Mouse (Mus musculus): Measurements from ENCODE around the gene Chrng.

DNA sequence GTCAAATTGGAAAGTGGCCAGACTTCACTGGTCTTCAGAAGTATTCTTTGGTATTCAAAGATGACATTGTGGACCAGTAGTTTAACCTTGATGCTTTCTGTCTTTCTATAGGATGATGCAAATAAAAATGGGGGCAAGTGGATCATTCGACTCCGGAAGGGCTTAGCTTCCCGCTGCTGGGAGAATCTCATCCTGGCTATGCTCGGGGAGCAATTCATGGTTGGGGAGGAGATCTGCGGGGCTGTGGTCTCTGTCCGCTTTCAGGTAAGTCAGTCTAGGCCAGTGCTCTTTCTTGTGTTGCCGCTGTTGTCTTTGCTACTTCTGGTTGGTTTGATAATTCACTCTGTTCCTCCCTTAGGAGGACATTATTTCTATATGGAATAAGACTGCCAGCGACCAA is 21.3 kb downstream of the Chrng start:
- no peak for TF ChIP-seq CTCF (IDR thresholded peaks at IDR 0.05; ENCODE audit: insufficient read depth, low read length)
- no peak for TF ChIP-seq POLR2A (IDR thresholded peaks at IDR 0.05; ENCODE audit: borderline replicate concordance, extremely low read depth, low read depth, low read length)

All from lung, adult 2 months (tissue).